Mouse (Mus musculus): ENCODE results near the gene Crym. TPM values are rescaled to one million over a fixed set of nuclear protein-coding genes. Genes with fewer than 3 reads are reported as not detected.

The Crym gene
- total RNA-seq, 2 experiments from 2014 or later = not detected

DNA sequence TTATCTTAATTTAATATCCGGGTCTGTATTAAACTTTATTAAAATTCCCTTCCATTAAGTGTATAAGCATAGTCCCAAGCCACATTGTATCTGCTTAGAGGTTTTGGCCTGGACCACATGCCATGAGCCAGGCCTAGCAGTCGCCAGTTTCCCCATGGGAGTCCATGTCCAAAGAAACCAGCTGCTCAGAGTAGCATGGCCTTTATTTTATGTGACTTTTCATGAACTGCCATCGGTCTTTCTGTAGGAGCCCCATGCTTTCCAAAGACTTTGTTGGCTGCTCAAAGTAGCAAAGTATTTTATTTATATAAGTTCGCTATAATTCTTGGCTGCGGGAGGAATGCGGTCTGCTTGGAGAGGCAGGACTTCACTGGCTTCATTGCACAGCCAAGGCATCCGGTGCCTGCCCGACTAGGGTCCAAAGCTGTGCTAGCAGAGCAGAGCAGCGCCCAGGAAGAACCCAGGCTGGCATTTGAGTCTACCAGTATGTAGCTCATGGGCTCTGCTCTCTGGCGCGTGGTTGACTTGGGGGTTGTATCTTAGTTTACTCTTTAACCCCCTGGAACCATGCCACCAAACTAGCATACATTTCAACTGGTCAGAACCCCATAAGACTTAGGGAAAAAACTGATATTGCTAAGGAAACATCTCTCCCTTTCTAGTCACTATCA, 38.2 kb downstream of the Crym start:
- ATAC-seq (ENCODE audit: poor library complexity, severe bottlenecking) = no peak

DNA sequence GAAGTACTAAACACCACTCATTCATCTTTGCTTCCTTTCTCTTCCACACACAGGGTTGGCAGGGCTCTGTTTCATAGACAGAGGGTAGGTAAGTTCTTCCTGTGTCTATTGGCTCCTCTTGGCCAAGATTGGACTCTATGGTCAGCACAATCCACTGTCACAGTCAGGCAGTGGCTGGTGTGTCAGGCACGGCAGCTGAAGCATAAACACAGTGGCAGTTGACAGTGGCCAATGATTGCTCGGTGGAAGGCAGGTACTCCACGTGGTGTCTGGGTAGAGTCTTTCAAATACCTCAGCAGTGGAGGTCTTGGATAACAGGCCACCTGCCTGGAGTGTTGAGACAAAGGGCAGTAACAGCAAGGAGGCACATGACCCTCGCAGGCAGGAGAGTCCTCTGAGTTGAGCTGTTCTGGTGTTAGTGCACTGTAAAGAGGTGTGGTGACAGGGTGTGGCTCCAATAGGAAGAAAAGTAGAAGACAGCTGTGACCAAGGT, 43.7 kb downstream of the Crym start:
- ATAC-seq (ENCODE audit: poor library complexity, severe bottlenecking) = no peak

DNA sequence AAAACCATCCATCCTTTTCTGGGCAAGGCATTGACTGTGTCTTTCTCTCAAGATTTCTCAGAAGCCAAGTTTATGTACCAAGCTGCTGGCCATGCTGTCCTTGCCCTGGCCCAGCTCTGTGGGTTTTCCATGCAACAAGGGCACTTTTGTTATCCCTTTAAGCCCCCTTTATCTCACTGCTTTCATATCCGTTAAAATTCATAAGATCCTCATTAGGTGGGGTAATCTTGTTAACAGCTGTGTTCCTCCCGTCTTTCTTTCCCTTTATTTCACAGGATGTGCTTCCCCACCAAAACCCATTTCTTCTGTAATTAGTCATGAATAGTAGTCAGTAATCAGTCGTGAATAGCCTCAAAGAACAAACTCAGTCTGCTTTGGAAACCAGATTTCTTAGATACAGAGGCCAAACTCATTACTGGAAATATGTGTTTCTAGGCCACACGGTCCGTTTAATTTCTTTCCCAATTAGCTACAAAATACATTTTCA, 44.3 kb downstream of the Crym start:
- ATAC-seq (ENCODE audit: poor library complexity, severe bottlenecking) = no peak

DNA sequence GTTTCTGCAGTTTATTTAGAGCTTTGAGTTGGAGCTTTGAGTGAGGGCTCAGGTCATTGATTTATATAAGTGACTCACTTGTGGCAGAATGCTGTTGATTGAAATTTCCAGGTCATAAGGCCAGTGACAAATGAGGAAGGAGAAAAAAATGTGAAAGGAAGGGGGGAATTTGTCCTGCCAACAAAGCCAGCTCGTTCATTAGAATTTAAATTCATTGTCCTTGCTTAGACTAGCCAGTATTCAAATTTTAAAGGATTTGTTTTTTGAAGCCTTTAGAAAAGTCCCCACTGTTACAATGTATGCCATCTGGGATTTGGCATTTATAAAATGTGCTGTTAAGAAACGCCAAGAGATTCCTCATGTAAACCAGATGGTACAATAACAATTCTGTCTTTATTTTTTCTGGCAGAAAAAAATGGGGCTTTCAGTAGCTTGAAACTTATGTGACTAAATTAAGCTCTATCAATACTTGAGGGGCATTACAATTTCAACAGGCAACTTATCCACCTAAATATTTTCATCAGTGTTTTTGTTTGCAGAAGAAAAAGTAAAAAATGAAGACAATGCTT, 45.0 kb downstream of the Crym start:
- ATAC-seq (ENCODE audit: poor library complexity, severe bottlenecking) = no peak

DNA sequence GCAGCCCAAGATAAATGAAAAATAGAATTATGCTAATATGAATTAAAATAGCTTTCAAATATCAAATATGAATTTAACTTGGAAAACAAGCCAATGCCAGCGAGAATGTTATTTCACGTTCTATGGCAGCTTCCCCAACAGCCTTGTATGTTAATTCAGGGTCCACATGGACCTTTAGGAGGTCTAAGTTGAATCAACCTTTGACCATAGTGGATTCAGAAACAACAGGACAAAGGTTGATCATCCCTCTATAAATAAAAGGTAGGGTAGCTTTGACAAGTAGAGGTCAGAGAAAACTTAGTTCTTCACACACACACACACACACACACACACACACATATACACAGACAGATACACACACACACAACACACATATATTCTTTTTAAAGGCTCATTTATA, 51.0 kb downstream of the Crym start:
- ATAC-seq (ENCODE audit: poor library complexity, severe bottlenecking) = no peak

DNA sequence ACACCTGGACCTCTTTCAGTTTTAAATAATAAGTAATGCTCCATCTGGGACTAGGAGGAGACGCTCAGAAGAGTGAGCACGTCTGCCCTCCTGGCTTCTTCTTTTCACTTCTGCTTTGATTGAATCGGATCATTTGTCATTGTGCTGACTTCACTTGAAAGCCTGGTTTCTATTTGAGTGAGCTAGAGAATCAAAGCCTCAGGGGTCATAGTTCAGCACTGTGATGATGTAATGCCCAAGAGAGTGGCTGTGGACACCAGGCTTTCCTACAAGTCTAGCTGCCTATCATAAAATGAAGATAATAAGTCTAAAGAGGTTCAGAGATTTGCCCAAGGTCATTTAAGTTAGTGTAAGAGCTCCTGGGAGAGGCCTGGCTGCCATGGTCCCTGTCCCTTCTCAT, 51.7 kb downstream of the Crym start:
- ATAC-seq (ENCODE audit: poor library complexity, severe bottlenecking) = no peak

DNA sequence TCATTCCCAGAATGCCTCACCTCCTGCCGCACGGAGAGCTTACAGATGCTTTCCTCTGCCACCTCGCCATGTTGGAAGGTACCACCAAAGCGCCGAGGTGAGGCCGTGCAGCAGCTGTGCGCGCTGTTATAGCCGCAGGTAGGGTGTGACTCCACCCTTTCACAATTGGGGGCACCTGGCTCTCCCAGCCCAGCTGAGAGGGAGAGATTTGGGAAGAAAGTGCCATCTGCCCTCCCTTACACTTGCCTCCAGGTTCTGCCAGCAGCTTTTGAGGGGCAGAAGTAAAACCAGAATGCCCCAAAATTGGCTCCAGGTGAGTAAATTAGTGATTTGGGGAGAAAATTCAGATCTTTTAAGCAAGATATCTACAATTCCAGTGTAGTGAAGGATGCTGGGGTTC, 56.7 kb downstream of the Crym start, which contains the start of gene Zp2:
Zp2 (minus strand) TSS at position 101 of the 400 bp plus-strand sequence.
- no peak for ATAC-seq (ENCODE audit: poor library complexity, severe bottlenecking)

DNA sequence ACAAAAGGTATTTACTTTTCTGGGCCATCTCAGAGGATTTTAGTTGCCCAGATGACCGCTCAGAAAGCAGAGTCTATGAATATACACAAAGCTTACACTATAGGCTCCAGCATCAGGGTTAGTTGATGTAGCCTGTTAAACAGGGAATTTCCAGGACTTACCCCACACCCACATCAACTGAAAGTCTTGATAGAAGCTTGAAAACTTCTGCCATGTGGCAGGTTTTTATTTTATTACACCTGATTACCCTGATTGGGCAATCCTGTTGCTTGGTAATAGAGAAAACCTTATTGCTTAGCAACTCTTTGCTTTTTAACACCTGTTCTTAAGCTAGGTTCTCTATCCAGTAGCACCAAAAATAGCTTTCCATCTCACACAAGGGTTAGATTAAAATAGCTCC, 59.2 kb downstream of the Crym start:
- ATAC-seq (ENCODE audit: poor library complexity, severe bottlenecking) = no peak

Other genes with a start within 250 kb of the Crym start
- not detected in 2 replicates for gene Dnah3, start 106.8 kb downstream of the Crym start, total RNA-seq (2015)
- gene Dnah3, start 106.8 kb downstream of the Crym start, total RNA-seq (2017) = not detected in 2 replicates
- 10.4 and 12.8 TPM in 2 replicates for gene Tmem159, start 99.8 kb downstream of the Crym start, total RNA-seq (2015)
- 7.9 and 11.1 TPM in 2 replicates for gene Tmem159, start 99.8 kb downstream of the Crym start, total RNA-seq (2017)
- gene Zp2, start 56.8 kb downstream of the Crym start, total RNA-seq (2015) = not detected in 2 replicates
- not detected in 2 replicates for gene Zp2, start 56.8 kb downstream of the Crym start, total RNA-seq (2017)
- not detected in 2 replicates for gene Anks4b, start 28.3 kb downstream of the Crym start, total RNA-seq (2015)
- gene Anks4b, start 28.3 kb downstream of the Crym start, total RNA-seq (2017) = not detected in 2 replicates
- not detected in 2 replicates for gene Abca14, start 1.9 kb upstream of the Crym start, total RNA-seq (2015)
- not detected in 2 replicates for gene Abca14, start 1.9 kb upstream of the Crym start, total RNA-seq (2017)
- gene Abca15, start 126.6 kb upstream of the Crym start, total RNA-seq (2015) = not detected in 2 replicates
- gene Abca15, start 126.6 kb upstream of the Crym start, total RNA-seq (2017) = not detected in 2 replicates
- not detected in 2 replicates for gene Abca16, start 207.5 kb upstream of the Crym start, total RNA-seq (2015)
- not detected in 2 replicates for gene Abca16, start 207.5 kb upstream of the Crym start, total RNA-seq (2017)